Mouse (Mus musculus): ENCODE results near the gene Acacb.

The Acacb gene

GRCm38 (mm10) chr5:114269499-114269898 is 123.2 kb downstream of the Acacb start:
- DNase-seq (ENCODE audit: low spot score): no peak

DNA sequence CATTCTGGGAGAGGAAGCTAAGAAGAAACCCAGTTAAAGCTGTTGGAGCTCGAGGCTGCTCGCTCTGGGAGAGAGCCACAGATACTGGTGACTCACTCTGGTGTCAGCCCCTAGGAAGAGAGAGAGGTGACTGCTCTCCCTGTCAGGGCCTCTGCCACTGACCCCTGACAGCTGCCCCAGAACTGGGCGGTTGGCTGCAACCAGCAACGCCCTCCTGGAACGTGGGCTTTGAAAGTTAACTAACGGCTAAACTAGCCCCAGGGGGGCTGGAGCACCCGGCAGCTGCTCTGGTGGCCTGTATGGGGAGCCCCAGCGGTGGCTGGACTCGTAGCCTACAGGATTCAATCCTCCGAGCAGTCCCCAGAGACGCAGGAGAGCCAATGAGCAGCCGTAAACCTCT is 123.6 kb downstream of the Acacb start:
- no peak for DNase-seq (ENCODE audit: low spot score)

DNA sequence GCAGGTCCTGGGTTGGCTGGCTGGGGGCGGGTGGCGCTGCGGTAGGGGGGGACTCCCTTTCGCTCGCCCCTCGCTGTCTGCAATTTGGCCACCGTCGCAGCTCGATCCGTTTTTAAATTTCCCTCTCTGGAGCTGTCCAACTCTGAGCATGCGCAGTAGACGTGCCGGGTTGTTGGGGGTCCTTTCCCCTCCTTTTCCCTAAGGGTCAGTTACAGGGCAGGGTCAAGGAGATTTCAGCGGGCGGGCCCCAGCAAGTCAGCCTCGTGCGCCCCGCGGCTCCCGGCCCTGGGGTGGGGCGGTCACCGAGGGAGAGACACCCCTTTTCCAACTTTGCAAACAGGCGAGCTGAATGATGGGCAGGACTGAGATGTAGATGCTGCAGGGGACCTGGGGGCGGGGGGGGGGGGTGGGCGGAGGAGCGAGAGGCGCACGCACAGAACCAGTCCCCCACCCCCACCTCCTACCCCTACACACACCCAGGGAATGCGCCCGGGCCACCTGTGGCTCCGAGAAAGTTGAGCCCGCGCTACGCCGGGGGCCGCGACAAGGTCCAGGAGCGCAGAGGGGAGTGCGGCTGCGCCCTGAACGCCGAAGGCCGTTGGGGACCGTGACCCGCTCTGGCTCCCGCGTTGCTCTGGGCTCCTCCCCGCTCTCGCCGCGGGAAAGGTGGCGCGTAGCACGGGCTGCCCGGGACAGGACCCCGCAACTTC is 127.5 kb downstream of the Acacb start, which contains the start of gene Foxn4:
Gene Foxn4, minus strand, starts transcription at position 115 of the 710 bp plus-strand sequence.
- no peak for DNase-seq (ENCODE audit: low spot score)

DNA sequence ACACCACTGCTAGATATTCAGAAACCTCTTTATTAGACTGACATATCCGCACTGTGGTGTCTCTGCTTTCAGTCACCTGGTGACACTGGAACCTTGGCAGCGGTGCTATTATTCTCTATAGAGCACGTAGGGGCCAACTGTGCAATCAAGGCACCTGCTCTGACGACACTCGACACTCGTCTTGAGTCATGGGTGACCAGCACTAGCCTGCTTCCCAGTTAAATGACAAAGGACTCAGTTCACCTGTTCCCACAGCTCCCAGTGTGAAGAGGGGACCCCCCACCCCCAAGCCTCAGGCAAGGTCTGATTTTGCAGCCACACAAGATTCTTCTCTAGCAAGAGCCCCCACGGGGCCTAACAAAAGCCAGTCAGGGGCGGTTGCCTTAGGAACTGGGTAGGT is 129.0 kb downstream of the Acacb start:
- DNase-seq (ENCODE audit: low spot score): no peak

DNA sequence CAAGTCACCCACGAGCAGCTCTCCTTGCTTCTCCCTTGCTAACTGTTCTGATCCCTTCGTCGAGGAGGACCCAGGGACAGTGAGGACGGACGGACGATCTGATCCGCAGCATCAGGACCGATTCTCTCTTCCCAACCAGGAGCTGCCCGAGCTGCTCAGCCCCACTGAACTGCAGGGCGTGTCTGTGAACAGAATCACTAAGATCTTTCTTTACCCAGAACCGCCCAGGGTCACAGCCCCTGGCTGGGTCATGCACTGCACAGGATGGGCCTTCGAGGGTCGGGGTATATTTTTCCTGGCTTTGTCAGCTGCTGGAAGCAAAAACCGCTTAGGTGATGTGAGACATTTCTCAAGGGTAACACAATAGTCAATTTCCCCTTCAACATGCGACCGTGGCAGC is 129.7 kb downstream of the Acacb start:
- no peak for DNase-seq (ENCODE audit: low spot score)

DNA sequence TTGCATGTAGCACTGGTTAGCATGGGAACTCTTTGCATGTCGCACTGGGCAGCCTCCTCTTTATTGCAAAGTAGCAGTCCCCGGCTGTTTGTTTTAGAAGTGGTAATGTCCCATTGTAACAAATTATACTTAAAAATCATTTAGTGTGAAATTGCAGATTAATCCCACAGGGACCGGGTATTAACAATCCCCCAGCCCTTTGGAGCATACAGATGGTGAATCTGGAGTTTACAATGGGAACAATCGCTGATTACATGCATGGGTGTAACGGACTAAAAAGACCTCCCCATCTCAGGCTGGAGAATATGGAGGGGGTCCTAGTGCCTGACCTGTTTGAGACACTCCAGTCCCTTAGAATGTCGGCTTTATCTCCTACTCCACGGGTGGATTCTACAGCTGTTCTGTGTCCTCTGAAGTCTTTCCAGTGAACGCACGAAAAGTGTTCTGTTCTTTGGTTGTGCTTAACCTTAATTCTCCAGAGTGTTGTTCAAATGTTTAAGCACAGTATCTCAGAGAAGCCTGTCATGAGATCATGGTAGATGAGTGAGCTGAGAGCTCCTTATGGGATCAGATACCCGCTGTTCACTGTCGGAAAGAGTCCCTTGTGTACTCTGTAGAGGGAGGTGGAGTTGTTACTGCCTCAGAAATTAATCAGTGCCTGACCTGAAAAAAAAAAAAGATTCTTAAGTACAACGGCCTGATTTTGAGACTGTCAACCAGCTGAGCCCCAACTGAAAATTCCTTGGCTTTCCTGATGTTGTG is 133.2 kb downstream of the Acacb start:
- no peak for DNase-seq (ENCODE audit: low spot score)

DNA sequence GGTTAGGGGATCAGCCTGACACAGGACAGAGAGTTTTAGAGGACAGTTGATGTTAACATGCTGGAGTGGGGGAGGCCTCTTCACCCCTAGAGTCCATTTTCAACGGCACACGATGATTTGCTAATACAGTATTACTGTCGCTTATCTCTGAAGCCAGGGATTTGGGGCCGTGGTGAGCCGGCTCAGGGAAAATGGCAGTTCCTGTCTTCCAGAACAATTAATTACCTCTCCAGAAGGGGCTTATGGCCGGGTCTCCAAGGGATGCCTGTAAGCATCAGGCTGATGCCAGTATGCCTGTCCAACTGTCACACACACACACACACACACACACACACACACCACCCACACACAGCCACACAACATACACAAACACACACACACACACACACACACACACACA is 136.0 kb downstream of the Acacb start:
- no peak for DNase-seq (ENCODE audit: low spot score)

DNA sequence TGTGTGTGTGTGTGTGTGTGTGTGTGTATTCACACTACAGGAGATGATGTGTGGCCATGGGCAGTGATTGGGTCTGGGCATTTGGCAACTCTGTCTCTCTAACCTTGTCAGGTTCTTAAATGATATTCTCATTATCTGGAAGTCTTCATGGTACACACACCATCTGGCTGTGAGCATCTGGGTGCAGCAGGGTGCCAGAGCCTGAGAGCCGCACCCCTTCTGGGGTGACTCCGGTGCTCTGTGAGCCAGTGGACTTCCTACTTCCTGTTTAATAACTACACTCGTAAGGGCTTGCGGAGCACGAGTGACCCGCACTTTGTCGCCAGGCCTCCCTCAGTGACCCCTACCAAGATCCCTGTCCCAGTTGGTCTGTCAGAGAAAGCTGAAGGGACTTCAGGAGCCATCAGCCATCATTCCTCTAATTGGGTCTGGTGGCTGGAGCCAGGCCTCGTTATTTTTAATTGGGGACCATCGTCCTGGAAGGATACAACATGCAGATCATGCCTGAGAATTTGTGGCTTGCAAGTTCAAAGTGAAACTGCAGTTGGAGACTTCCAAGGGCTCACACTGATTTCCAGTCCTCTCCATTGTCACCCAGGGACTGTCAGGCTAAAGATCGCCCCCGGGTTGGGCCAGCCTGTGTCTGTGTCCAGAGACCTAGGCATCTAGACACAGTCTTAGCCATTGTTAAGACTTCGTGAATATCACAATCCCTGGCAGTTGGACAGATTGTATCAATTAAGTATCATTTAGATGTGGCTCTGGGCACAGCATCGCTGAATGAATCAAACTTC is 138.5 kb downstream of the Acacb start:
- DNase-seq (ENCODE audit: low spot score): no peak

- no peak for DNase-seq (ENCODE audit: low spot score)
Measured at GRCm38 (mm10) chr5:114285398-114285700, 139.0 kb downstream of the Acacb start.

DNA sequence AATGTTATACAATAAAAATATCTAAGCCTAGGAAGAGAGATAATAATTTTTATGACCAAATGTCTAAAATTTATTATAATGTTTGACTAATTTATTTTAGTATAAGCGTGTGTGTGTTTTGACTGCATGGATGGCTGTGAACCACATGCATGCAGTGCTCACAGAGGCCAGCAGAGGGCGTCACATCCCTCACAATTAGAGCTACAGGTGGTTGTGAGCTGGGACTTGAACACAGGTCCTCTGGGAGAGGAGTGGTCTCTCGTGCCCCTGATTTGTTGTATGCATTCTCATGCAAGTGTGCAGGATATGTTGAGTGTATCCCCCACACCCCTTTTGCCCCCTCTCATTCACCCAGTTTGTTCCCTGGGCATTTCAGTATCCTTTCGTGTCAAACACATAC is 139.8 kb downstream of the Acacb start:
- DNase-seq (ENCODE audit: low spot score): no peak

DNA sequence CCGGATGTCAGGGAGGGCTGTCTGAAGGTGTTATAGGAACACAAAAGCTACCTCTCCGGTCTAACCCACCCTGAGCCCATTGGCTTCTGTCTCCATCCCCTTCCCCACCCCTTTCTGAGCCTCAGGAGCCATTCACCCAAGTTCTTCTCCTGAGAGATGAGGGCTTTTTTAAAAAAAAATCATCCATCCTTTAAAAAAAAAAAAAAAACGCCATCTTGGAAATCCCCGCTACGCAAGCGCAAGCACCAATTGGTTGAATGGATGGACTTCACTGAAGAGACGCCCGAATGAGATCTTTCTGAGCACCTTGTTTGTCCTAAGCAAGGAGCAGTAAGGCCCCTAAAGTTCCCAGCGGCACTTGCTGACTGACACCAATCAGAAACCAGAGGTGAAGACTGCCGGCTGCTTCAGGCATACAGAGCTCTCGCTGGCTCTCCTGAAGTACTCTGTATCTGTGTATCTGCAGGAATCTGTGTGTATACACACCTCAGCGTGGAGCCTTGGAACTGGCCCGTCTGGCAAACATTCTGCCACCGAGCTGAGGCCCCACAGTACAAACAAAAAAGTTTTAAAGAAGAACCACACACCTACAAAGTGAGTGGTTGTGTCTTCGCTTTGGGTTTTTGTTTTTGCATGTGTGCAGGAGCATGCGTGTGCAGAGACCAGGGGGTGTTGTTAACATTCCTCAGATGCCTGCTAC is 140.7 kb downstream of the Acacb start:
- DNase-seq (ENCODE audit: low spot score): no peak

- no peak for DNase-seq (ENCODE audit: low spot score)
Measured at GRCm38 (mm10) chr5:114288396-114288795, 142.1 kb downstream of the Acacb start.

DNA sequence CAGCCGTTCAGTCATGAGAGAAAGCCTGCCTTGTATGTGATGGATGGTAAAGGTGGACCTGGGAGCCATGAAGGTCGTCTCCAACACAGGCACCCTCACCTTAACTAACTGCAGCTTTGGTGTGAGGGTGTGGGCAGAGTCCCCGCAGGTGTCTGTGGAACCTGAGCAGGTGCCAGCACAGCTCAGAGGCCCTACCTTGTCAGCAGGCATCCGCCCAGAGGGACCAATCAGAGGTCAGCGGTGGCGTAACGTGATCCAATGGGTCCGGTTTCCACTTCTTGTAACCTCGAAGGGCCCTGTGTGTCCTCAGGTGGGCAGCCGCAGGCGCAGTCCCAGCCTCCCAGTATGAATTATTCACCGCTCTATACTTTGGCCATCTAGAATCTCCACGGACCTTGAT is 142.5 kb downstream of the Acacb start, which contains the start of gene Myo1h:
Gene Myo1h, plus strand, starts transcription at position 293 of the 400 bp plus-strand sequence.
- no peak for DNase-seq (ENCODE audit: low spot score)

DNA sequence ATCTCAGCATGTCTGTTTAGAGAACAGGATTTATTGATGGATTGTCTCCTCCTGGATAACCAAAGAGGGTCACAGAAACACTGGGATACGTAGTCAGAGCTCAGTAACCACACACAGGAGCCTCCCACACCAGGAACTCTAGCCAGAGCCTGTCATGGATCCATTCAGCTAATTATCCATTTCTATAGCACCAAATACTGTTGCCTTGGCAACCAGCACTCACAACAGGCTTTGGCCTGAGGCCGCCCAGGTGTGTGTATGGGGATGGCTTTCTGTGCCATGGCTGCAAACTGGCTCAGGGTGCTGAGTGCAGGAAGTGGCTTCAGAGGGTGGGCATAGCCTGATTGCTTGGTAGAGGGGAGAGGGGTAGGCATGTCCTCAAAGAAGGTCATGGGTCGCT is 143.7 kb downstream of the Acacb start:
- DNase-seq (ENCODE audit: low spot score): no peak

DNA sequence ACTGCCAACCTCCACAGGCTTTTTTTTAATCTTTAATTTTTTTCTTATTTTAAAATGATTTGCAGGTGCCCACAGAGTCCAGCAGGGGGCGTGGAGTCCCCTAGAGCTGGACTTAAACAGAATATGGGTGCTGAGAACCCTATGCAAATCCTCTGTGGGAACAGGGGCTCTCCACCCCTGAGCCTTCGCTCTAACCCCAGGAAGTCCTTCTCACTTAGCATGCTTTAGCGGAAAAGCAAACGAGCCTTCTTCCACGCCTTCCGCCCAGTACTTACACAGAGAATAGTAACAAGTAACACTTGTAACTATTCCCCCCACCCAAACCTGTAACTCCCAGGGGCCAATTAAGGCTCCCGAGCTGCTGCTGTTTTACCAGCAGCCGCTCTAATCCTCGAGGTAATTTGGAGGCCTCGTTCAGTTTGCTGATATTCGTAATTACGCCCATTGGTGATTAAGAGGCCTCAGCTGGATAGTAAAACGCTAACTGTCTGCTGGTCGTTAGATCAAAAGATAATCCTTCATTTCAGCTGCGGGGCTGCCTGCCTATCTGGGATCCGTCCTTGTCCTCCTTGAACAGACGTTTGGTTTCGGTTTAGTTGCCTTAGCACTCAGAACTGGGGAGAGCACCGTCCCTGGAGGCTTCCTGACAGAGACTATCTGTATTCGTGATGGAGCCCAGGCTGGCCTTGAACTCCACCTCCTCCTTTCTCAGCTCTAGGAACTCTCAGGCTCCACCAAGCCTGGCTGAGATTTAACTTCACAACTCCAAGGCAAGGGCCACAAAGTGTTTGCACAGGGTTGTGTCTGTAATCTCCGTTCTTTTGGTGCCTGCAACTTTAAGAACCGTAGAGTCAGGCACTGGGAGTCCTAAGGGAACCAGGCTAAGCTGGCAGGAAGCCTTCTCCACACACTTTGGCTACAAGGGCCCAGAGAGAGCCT is 150.6 kb downstream of the Acacb start:
- DNase-seq (ENCODE audit: low spot score): no peak

DNA sequence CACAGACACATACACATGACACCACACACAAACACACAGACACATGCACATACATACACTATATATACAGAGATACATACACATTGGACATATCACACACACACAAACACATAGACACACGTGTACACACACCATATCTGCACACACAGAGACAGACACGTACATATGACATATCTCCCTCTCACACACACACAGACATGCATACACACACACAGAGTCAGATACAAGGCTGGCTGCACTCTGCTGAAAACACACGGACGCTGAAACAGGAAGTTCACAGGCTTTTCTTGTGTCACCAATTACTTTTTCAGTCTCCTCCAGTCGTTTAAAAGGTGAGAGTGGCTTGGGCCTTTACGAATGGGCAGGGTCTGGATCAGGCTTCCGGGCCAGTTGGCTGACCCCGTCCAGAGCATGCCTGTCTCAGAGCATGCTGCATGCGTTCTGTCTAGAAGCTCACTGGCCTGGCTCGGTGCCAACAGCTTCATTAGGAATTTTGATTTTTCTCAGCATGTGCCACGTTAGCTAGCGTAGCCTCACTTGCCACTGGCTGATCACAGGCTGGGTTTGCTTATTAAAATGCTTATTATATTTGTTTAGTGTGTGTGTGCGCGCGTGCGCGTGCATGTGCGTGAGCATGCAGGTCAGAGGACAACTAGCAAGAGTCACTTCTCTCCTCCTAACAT is 152.0 kb downstream of the Acacb start:
- DNase-seq (ENCODE audit: low spot score): no peak

GRCm38 (mm10) chr5:114299156-114299855 is 153.0 kb downstream of the Acacb start:
- no peak for DNase-seq (ENCODE audit: low spot score)

DNA sequence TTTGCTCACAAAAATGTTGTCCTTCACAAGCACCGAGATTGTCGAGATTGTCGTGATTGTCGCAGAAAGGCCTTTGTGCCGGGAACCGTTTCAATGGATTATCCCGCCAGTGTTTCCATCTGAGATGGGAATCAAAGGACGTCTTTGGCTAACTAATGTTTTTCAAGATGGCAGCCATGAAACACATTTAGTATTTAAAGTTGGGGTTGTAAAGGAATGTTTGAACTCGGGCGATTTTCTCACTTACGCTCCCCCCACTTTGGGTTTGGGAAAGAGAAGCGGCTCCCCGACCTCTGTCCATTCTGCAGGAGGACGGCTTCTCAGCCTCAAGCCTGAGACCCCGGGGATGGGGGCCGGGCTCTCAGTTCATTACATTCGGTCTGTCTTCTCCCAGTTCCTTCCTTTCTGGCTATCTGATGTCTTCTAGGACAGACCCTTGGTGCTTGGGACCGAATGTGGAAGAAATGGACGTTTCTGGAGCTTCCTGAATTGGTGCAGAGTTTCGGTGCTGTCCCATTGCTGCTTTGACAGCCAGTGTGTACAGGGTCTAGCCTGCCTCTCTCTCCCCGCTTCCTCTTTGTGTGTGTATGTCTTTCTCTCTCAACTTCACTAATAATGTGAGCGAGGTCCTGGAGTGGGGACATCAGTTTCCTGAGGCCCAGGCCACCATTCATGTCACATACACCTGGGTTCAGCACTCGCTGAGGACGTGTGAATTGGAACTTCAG is 153.7 kb downstream of the Acacb start:
- DNase-seq (ENCODE audit: low spot score): no peak
